Mouse (Mus musculus) thymus, adult 2 months (tissue): ENCODE data around the gene Pik3c2b.

ENCODE experiments used
- CTCF ChIP-seq: fragments of 200-500 bp; IDR thresholded peaks from 2 replicates; pipeline ENCODE4 v1.5.1; 2012; ENCODE audit warnings: mild to moderate bottlenecking, control low read depth, low read length, moderate library complexity, borderline replicate concordance; ENCODE audit not compliant: control insufficient read depth, poor library complexity, insufficient read depth; ENCODE audit errors: extremely low read depth
- POLR2A ChIP-seq: fragments of 200-500 bp; IDR thresholded peaks from 2 replicates; pipeline ENCODE4 v1.6.1; 2012; ENCODE audit warnings: mild to moderate bottlenecking, low read length, control low read depth, moderate library complexity; ENCODE audit not compliant: control insufficient read depth, poor library complexity, insufficient read depth; ENCODE audit errors: extremely low read depth

DNA sequence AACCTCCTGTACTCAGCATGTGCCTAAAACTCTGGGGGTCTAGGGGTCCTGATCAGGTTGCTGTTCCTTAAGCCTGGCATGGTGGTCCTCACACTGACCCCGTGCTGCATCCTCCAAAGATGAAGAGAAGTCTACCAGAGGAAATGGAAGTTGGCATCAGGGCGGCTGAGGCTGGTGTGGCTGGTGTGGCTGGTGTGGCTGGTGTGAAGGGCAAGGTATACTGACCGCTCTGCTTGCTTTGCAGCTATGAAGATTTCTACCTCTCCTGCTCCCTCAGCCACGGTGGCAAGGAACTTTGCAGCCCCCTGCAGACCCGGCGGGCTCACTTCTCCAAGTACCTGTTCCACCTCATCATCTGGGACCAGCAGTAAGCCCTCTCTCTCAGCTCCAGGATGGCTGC is 35.2 kb downstream of the Pik3c2b start:
- no peak for TF ChIP-seq CTCF
- no peak for TF ChIP-seq POLR2A
